Mouse (Mus musculus) gastrocnemius, postnatal 4 days (tissue): ENCODE results near the gene Pex11b. TPM values are rescaled to one million over a fixed set of nuclear protein-coding genes. Genes with fewer than 3 reads are reported as not detected.
"Not testable (repeated sequence)": the region's sequence is repeated elsewhere in the genome, so short reads cannot be mapped to it uniquely, and the experiment has no call there.

Source experiments
- DNase-seq, 2 experiments: peaks; one replicate each; pipeline ENCODE4 v3.0.0; 2021 to 2022; ENCODE audit warnings: low spot score in 2 of 2, mixed read lengths in 2 of 2
- long read RNA-seq, 2 experiments: library from polyadenylated mRNA; stranded (forward); transcript quantifications; one replicate each; pipeline ENCODE4 v2.0.0; 2021
- total RNA-seq, 2 experiments: library from RNA; stranded (reverse); gene quantifications; 2 replicates each; pipeline ENCODE4 v1.2.3; 2021

Pex11b gene
- total RNA-seq, result 10 to 100 TPM; 28.8 to 30.8 TPM
- long read RNA-seq, experiment 1, transcript Pex11b-201 (5 exons, 1,122 nt), result minor isoform, 24 of 78 reads
- long read RNA-seq, experiment 1, transcript Pex11b-202 (4 exons, 2,424 nt), result major isoform, 43 of 78 reads
- long read RNA-seq, experiment 1, partial matches to known transcripts, result 8 of 78 reads
- long read RNA-seq, experiment 1, other reads (novel, unspliced or antisense), result 1 of 78 reads
- long read RNA-seq, experiment 2, transcript Pex11b-201 (5 exons, 1,122 nt), result minor isoform, 9 of 43 reads
- long read RNA-seq, experiment 2, transcript Pex11b-202 (4 exons, 2,424 nt), result major isoform, 22 of 43 reads
- long read RNA-seq, experiment 2, partial matches to known transcripts, result 3 of 43 reads
- long read RNA-seq, experiment 2, other reads (novel, unspliced or antisense), result 4 of 43 reads

DNA sequence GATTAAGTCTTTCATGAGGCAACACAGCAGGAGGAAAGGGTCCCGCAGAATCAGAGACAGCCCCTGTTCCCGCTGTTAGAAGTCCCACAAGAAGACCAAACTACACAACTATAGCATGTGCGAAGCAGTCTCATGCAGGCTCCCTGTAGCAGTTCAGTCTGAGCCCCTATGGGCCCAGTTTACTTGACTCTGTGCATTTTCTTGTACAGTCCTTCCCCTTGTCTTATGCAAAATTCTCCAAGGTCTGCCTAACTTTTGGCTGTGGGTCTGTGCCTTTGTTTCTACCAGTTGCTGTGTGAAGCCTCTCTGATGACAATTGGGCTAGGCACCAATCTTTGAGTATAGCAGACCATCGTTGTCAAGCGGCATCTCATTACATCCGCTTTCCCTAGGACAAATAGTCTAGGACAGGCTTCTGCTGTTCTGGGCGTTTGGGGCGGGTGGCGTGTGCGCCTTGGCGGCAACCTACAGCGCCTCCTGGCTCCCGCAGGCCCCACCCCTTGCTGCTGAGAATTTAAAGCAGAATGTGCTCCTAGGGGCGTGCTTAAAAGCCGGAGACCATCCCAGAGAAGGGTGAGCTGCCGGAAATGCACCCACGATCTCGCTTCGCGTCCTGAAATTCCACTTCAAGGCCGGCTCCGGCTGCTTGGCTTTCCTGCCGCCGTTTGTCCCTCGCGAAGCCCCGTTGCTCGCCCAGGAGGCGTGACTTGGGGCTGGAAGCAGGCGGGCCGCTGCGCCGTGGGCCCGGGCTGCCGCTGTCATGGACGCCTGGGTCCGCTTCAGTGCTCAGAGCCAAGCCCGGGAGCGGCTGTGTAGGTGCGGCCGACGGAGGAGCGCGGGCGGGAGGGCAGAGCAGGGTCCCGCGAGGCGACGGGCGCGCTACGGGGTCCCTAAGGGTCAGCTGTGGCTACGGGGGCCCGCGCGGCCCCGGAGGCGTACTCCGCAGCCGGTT is at the start of gene Pex11b, which contains the start of gene Gm42957:
Gene Pex11b (plus strand): TSS at position 449 of the 952 bp plus-strand sequence.
Gene Gm42957 (plus strand): TSS at position 547 of the 952 bp plus-strand sequence.
- DNase-seq, result peak; percentile 82 to 90

DNA sequence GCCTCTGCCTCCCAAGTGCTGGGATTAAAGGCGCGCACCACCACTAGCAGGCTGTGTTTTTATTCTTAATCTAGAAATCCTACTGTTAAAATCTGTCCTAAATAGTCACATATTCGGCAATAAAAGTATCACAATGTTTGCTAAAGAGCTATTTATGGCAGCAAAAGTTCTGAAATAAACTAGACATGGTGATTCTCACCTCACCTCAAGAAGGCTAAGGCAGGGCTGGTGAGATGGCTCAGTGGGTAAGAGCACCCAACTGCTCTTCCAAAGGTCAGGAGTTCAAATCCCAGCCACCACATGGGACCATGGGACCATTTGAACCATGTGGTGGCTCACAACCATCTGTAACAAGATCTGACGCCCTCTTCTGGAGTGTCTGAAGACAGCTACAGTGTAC is 44.5 kb upstream of the Pex11b start:
- DNase-seq, result no peak

GRCm38 (mm10) chr3:96593374-96593773 is 41.8 kb upstream of the Pex11b start:
- DNase-seq, result no peak

GRCm38 (mm10) chr3:96593790-96594560 is 41.2 kb upstream of the Pex11b start, which contains the start of gene Polr3gl:
Gene Polr3gl, minus strand, starts transcription at chr3:96594181.
- DNase-seq, result peak; percentile 80 to 93

- DNase-seq, result no peak
Observed at GRCm38 (mm10) chr3:96594851-96595250, 40.3 kb upstream of the Pex11b start.

DNA sequence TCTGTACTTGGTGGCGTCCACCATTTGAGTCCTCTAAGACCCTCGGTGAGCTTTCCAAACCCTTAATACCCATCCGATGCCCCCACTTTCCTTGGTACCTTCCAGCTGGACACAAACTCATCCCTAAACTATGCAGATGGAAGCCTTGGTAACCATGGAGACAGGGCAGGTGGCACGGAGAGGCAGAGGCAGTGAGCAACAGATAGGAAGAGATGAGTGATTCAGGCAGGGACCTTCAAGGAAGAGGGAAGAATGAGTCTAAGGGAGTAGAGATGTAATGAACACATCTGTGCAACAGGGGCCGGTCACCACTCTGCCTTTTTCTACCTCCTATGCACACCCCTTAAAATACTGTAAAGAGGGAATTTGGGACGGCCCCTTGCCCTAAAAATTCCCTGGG is 39.5 kb upstream of the Pex11b start:
- no peak for DNase-seq

DNA sequence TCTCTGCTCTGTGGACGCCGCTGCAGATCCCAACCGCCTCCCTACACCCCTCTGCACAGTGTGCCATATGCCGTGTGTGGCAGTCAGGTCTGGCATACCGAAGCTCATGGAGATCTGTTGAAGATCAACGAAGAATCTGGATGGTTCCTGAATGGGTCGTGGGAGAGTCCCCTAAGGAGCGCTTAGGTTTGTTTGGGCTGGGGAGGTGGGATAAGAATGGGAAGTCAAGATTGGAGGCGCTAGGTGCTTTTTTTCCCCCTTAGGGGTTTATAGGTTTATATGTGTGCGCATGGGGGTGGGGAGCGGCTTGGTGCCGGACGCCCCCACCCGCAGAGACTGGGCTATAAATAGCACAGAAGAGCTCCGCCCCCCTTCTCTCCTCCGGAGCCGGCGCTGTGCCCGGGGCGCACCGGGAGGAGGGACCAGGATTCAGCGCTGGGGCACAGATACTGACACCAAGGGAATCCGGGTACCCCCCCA is 38.9 kb upstream of the Pex11b start, which contains the start of gene Ankrd34a:
Gene Ankrd34a (plus strand): TSS at position 409 of the 480 bp plus-strand sequence.
- peak in 1 of 2 experiments; percentile 46 for DNase-seq

DNA sequence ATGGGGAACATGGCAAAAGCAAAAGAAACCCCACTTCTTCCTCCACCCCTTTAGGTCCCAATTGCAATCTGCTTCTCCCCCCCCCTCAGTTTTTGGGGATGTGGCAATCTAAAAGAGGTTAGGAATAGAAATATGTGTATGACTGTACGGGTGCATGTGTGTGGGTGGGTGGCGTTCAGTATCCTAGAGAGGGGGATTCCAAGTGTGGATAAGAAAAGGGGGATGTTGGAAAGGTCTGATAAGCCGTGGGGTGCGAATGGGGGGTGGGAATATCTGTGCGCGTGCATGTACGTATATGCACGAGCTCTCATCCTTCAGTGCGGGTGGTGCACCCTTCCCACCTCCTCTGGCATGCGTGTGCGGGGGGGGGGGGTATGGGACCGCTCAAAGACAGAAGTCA is 38.3 kb upstream of the Pex11b start:
- DNase-seq, result no peak

- DNase-seq, result peak in 1 of 2 experiments; percentile 30
Observed at GRCm38 (mm10) chr3:96597435-96597891, 37.7 kb upstream of the Pex11b start.

GRCm38 (mm10) chr3:96598156-96599068 is 36.8 kb upstream of the Pex11b start:
- DNase-seq, result peak in 1 of 2 experiments; percentile 70

DNA sequence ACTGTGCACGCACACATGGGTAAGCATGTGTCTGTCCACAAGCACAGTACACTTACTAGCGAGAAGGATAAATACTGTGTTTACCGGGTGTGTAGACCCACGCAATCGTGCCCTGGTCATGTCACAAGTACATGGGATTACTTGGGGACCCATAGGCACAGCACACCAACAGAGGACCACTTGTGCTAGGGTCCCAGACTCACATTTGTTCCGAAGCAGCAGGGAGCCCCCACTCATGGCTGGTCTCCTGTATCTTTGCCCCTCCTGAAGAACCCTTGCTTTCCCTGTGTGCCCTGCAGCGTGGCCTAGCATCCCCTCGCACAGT is 36.1 kb upstream of the Pex11b start:
- DNase-seq, result no peak

DNA sequence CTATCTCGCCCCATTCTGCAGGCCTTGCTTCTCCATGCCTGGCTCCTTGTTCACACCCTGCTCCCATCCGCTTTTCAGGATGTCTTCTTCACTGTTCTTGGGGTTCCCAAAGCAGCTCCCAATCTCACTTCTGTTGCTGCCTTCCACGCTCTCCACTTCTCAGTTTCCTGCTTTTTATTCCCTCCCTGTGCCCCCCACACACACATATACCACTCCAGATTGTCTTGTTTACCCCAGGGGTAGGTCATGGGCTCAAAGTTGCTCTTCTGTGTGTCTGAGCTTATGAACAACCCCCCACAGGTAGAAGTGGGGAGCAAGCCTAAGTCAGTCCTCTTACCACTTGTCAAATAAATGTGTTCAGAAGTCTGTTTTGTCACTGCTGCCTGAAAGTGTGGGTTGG is 35.8 kb upstream of the Pex11b start:
- DNase-seq, result no peak

DNA sequence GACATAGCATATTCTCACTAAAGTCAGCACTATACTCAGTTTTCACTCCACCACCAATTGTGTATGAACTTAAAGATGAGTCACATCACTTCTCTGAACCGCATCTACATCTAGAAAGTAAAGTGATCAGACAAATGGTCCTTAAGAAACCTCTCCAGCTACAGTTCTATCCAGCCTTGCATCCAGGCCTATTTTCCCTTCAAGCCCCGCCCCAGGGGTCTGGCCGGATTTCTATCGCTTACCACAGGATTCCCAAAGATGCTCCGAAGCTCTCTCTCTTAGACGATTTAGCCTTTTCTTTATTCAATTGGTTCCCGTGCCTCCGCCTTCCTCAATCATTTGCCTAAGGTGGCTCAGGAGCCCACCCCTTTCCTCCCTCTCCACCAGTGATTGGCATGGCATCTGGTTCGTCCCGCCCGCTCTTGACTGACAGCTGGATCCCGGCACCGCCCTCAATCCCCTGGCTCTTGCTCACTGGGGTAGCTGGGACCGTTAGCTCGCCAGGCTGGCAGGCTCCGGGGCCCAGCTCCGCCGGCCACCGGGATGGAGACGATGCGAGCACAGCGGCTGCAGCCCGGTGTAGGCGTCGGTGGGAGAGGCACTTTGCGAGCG is 34.4 kb upstream of the Pex11b start, which contains the start of gene Lix1l:
Gene Lix1l (plus strand): TSS at position 511 of the 612 bp plus-strand sequence.
- DNase-seq, result peak; percentile 89 to 93

- peak; percentile 61 to 84 for DNase-seq
Observed at GRCm38 (mm10) chr3:96601251-96601787, 33.9 kb upstream of the Pex11b start.

DNA sequence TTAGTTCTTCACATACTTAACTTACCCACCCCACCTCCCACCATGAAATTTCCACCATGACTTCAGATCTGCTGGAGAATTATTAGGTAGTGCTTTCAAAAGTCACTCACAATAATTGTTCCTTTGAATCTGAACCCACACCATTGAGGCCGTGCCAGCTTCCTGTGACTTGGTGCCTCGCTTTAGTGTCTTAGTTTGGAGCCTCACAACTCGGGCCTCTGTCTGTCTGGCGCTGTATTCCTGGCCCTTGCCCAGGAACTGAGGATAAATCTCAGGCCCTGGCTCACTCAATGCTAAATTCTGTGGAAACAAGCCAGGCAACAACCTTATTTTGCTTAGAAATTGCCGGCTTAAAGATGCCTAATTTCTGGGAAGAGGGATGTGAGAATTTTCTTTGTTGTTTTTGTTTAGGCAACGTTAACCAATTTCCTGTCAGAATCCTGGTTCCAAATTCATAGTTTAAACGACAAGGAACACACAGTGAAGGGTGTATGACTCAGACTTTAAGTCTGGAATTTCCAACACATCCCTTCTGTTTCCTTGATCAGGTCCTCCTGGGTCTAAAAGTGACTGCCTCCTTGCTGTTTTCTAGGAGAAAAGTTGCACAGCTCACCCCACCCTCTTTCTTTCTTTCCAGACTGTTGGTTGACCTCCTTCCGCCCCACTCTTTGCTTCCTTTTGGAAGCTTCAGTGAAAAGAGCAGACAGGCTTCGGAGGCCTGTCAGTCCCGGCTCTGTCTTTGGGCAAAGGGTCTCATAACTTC is 33.1 kb upstream of the Pex11b start:
- DNase-seq, result peak in 1 of 2 experiments; percentile 59

DNA sequence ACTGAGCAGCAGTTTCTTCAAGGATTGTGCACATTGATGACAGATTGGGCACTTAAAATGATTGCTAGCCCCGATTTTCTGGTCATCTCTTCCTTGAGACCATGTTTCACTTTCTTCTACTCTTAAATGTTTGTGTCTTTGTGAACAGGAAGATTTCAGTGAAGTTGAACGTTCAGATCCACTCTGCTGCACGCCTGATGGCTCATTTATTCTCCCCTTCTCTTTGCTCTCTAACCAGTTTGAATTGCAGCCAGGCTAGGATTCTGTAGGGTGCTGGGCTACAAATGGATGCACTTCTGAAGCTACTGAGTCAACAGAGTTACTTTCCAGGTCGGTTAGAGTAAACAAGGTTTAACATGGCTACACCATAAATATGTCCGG is 32.5 kb upstream of the Pex11b start:
- no peak for DNase-seq

DNA sequence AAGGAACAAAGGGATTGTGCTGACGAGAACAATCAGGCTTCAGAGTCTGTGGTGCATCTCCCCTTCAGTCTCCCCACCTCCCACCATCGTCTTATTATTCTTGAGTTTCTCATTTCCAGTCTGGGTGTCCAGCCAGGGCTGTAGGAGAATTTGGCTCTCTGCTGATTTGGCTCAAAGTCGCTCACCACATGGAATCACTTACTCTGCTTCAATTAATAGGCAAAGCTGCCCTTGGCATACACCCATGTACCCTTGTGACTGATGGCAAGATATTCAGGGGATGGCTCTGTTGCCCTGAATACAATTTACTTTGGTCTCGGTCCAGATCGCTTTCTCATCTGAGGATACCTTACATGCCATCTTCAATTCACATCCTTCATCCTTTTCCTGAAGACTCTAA is 31.9 kb upstream of the Pex11b start:
- DNase-seq, result no peak

GRCm38 (mm10) chr3:96606007-96606406 is 29.2 kb upstream of the Pex11b start:
- not testable (repeated sequence) for DNase-seq
